Mouse (Mus musculus): Measurements from ENCODE around the gene C8a.

C8a gene

GRCm38 (mm10) chr4:104876323-104876722 lies at the start of gene C8a:
Gene C8a, minus strand, starts transcription at chr4:104876398.
- no peak for DNase-seq (ENCODE audit: low spot score)

DNA sequence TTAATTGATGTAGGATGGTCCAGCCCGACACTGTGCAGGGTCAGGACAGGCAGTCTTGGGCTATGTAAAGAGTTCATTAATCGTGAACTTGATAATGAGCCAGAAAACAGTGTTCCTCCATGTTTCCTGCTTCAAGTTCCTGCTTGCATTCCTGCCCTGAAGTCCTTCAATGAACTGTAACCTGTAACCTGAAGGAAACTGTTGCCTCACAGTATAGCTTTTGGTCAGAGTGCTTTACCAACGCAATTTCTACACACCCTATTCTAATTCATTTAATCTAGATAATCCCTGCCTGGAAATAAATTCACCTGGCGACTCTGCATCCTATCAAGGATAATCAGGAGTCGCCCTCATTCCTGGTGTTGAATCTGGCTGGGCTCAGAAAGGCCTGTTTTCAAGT lies 49.2 kb upstream of the C8a start:
- DNase-seq (ENCODE audit: low spot score) = no peak

- DNase-seq (ENCODE audit: low spot score) = no peak
These were observed 41.8 kb upstream of the C8a start for GRCm38 (mm10) chr4:104918017-104918416.

- no peak for DNase-seq (ENCODE audit: low spot score)
These were observed 38.6 kb upstream of the C8a start for GRCm38 (mm10) chr4:104914711-104915247.

GRCm38 (mm10) chr4:104913291-104914129 lies 37.3 kb upstream of the C8a start, which contains the start of gene Fyb2:
Gene Fyb2, plus strand, starts transcription at chr4:104913456.
- DNase-seq (ENCODE audit: low spot score) = peak; percentile 75

DNA sequence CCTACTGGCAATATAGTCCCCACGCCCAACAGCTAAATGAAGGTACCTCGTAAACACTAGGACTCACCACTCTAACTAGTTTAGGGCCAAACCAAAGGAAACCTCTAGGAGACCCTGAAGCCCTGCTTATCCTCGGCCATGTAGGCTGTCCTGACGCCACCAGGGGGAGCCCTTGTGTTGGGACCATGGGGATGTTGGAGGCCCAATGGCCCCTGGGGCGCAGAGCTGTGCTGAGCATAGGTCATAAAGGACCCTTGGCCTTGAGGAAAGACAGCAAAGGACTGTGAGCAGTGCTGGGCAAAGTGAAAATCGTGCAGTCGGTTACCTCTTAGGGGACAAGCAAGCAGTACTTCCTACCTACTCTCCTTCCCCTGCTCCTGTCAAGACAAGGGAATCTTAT lies 35.5 kb upstream of the C8a start:
- peak; percentile 94 for DNase-seq (ENCODE audit: low spot score)

DNA sequence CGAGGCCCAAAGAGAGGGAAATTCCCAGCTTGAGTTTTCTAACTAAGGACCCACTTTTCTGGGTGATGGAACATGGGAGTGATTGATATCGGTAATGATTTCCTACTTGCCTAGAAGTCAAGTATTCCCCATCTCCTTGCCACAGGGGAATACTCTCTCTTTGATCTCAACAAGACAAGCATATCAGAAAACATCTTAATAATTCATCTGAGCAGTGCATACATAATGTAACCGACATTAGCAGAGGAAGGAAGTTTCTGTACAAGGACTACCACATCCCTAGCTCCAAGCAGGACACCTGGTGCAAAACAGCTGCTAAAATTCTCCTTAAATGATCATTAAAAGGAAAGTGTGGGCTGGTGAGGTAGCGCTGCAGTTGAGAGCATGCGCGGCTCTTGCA lies 28.9 kb upstream of the C8a start:
- no peak for DNase-seq (ENCODE audit: low spot score)

GRCm38 (mm10) chr4:104902836-104903235 lies 26.6 kb upstream of the C8a start:
- DNase-seq (ENCODE audit: low spot score) = no peak

DNA sequence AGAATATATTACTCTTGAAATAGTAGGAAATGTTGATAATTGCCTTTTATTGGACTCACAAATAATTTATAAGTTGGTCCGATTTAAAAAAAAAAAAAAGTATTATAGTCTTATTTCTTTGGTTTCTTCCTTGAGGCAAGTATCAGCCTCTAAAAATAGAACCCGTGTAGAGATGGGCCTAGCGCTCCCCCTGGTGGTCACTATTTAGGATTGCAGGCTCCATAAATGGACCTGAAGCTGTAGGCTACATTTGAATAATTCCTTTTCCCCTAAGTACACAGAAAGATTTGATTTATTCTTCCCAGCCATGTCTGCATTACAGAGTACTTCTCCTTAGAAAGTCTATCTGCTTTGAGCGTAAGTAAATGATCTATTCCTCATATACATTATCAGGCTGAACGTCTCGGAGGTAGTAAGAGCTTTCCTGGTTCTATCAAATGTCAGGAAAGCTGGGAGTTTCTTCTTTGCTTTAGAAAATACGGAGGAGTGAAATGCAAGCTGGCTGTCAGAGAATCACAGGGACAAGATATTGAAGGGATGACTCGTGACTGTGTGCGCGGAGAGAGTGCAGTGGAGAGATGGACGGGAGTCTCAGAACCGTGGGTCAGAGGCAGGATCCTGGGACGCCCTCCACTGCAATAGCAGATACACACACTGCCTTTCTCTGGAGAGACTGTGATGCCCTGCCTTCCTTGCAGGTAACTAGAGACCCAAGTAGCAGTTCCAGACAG lies 18.0 kb upstream of the C8a start:
- DNase-seq (ENCODE audit: low spot score) = peak; percentile 66

- no peak for DNase-seq (ENCODE audit: low spot score)
These were observed 17.4 kb upstream of the C8a start for GRCm38 (mm10) chr4:104893588-104893987.

DNA sequence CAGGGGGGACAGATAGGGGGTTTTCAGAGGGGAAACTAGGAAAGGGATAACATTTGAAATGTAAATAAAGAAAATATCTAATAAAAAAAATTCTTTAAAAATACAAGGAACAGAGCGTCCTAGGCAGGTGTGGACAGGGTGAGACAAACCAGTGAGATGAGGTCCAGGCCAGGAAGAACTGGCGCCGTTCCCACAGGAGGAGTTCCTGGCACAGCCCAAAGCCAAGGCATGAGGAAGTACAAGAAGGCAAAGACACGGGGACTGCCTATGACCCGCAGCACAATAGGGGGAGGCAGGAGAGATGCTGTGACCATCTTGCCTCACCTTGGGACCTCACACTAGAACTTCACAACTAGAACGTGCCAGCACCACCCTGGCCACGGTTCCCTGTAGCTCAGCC lies 15.5 kb upstream of the C8a start:
- peak; percentile 58 for DNase-seq (ENCODE audit: low spot score)

- DNase-seq (ENCODE audit: low spot score) = no peak
These were observed 12.5 kb upstream of the C8a start for GRCm38 (mm10) chr4:104888499-104889262.

DNA sequence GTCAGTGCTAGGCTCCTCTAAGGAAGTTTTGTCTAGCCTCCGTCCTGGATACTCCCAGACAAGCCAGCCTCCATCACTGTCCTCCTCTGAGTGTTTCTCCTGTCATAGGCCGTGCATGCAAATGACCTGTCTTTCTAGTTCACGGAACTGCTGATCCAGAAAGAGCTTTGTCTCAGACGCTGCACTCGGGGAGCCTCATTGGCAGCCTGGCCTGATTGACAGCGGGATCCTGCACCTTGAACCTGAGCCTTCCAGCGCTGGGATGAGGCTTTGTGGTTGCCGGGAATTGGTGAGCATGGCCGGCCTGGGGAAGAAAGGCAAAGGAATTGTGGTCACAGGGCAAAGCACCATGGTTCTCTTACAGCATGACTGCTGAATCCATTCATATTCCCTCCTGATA lies 11.3 kb upstream of the C8a start:
- DNase-seq (ENCODE audit: low spot score) = no peak

- DNase-seq (ENCODE audit: low spot score) = no peak
These were observed 366 bp downstream of the C8a start for GRCm38 (mm10) chr4:104875832-104876231.

DNA sequence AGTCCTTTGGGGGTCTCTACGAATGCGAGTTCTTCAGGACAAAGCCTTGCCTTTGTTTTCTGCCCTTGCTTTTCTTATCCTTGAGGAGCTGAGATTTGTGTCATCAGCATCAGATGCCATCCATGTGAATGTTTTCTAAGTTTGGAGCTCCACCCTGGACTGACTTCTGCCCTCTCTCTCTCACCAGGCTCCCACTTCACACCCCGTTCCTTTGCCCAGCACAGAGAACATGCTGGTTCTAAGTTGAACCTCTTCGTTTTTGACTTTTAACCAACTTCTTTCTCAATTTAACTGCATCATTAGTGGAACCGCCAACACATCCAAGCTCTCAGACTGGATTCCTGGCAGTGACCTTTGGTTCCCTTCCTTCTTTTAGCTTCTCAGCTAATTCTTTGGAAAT lies 6.0 kb downstream of the C8a start:
- DNase-seq (ENCODE audit: low spot score) = no peak

DNA sequence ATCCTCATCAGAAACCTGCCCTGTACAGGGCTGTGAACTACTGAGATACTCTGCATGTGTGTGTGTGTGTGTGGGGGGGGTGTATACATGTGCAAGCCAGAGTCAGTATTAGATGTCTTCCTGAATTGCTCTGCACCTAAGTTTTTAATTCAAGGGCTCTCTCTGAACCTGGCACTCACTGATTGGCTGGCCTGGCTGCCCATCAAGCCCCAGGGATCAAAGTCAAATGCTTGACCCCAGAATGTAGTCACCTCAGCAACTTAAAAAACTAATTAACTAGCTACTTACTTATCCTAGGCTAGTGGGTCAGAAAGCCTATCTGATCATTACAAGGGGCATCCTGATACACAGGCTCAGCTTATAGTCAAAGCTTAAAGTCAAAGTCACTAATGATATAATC lies 6.6 kb downstream of the C8a start:
- DNase-seq (ENCODE audit: low spot score) = no peak

- DNase-seq (ENCODE audit: low spot score) = no peak
These were observed 11.8 kb downstream of the C8a start for GRCm38 (mm10) chr4:104864397-104864796.

GRCm38 (mm10) chr4:104861241-104861640 lies 15.0 kb downstream of the C8a start:
- DNase-seq (ENCODE audit: low spot score) = no peak

DNA sequence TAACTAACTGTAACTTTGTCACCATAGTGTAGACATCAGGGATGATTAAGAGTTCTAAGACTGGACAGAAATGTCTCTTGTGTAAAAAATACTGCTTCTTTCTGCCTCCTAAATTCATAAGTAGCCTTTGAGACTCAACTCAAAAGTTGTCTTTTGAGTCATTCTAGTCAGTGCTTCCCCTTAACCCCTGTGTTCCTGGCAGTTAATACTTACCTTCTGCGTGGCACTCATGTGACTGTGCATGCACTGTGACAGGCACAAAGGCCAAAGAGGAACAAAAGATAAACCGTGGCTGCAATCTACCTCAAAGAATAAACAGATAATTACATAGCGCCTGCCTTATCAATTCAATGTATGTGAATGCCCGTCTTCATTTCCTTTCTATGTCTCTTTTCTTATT lies 18.4 kb downstream of the C8a start:
- no peak for DNase-seq (ENCODE audit: low spot score)

- DNase-seq (ENCODE audit: low spot score) = no peak
These were observed 19.2 kb downstream of the C8a start, which contains the start of gene Gm17662 for GRCm38 (mm10) chr4:104857029-104857428. Gene Gm17662, plus strand, starts transcription at chr4:104857329.

- no peak for DNase-seq (ENCODE audit: low spot score)
These were observed 21.0 kb downstream of the C8a start for GRCm38 (mm10) chr4:104855216-104855615.

DNA sequence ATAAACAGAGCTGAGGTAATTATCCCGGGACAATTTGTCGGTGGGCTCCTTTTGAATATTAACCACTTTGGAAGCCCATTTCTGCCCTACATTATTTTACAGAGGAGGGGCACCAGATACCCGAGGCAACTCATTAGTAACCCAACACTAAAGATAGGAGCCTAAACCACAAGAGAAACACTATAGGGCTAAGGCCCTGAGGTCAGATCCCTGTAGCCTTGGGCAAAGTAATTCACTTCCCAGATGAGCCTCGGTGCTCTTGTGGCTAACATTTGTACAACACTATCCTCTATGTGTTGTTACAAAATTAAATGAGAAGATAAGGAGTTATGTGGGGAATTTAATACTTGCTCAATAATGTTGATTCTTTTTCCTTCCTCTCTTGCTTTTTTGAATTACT lies 32.7 kb downstream of the C8a start:
- DNase-seq (ENCODE audit: low spot score) = no peak

All from testis, postnatal 10 days (tissue).